Mouse (Mus musculus) cortical plate, adult 2 months (tissue): Measurements from ENCODE around the gene Prl.
"Not testable (repeated sequence)": the region's sequence is repeated elsewhere in the genome, so short reads cannot be mapped to it uniquely, and the experiment has no call there.

Source experiments
- CTCF ChIP-seq: fragments of 200-500 bp; IDR thresholded peaks from 2 replicates; pipeline ENCODE4 v1.5.1; 2011; ENCODE audit warnings: mild to moderate bottlenecking, control low read depth, low read length; ENCODE audit not compliant: insufficient read depth; ENCODE audit errors: extremely low read depth
- POLR2A ChIP-seq: fragments of 200-500 bp; IDR thresholded peaks from 2 replicates; pipeline ENCODE4 v1.6.1; 2011; ENCODE audit warnings: mild to moderate bottlenecking, low read length, control low read depth; ENCODE audit not compliant: insufficient read depth; ENCODE audit errors: extremely low read depth

GRCm38 (mm10) chr13:27093890-27094289, 36.5 kb downstream of the Prl start, which contains the start of gene Prl3d1:
- TF ChIP-seq CTCF, POLR2A: not testable (repeated sequence)
